Mouse (Mus musculus) hindbrain, embryonic 11.5 days (tissue): ENCODE measurements around the gene D1Ertd622e. TPM values are rescaled to one million over a fixed set of nuclear protein-coding genes. Genes with fewer than 3 reads are reported as not detected.

Experiments
- polyA plus RNA-seq: library from polyadenylated mRNA; unstranded; fragments of >200 nt; fragmentation: Nextera tagmentation; extraction: Ambion mirVana; gene quantifications from 2 replicates; pipeline ENCODE4 v1.2.1, GENCODE M21; 2014

D1Ertd622e gene
- polyA plus RNA-seq, 1 experiment from 2014 or later, result 32.6 TPM

Other genes starting within 250 kb of the D1Ertd622e start
- gene Gin1, start 108.1 kb upstream of the D1Ertd622e start, polyA plus RNA-seq, result 18.0 and 18.6 TPM in 2 replicates
- 56.7 and 56.9 TPM in 2 replicates for gene Ppip5k2, start 108.3 kb upstream of the D1Ertd622e start, polyA plus RNA-seq